In genomic region chr6:4761415-4762142, GRCm38 (mm10) we compare ENCODE assay signal across 8 mouse cellular contexts. TPM values are rescaled to one million over a fixed set of nuclear protein-coding genes. Genes with fewer than 3 reads are reported as not detected.
A peak's percentile ranks its signal among the peaks of the same experiment; 100 is the strongest.
DNase-seq lines count a peak whose midpoint lies in the region; ATAC-seq lines count a peak whose summit lies in the region.
"Not testable (repeated sequence)": the region's sequence is repeated elsewhere in the genome, so short reads cannot be mapped to it uniquely, and the experiment has no call there.
"Had no signal": no experiment of that assay in that cellular context is flagged by ENCODE, and none has a peak within 500 bp of the region (broad histone marks: within the 10 kb centered on the region; RNA-seq: fewer than 3 reads in every experiment).

No protein-coding gene starts in this region.

- H3K9ac ChIP-seq in forebrain, embryonic 11.5 days (ENCODE audit: low read length); hindbrain, embryonic 15.5 days; liver, embryonic 11.5 days (ENCODE audit: low read depth, low read length); midbrain, embryonic 11.5 days (ENCODE audit: low read length); midbrain, embryonic 16.5 days (ENCODE audit: low read depth, low read length): not testable (repeated sequence)

- not testable (repeated sequence) for H3K36me3 ChIP-seq in forebrain, embryonic 11.5 days (ENCODE audit: control insufficient read depth, insufficient read depth, low read length); hindbrain, embryonic 15.5 days; liver, embryonic 11.5 days (ENCODE audit: control insufficient read depth, insufficient read depth, low read length); midbrain, embryonic 11.5 days (ENCODE audit: control insufficient read depth, insufficient read depth, low read length); midbrain, embryonic 16.5 days (ENCODE audit: control insufficient read depth, insufficient read depth, low read length)

- not testable (repeated sequence) for H3K4me3 ChIP-seq in forebrain, embryonic 11.5 days (ENCODE audit: low read depth, low read length); hindbrain, embryonic 15.5 days; liver, embryonic 11.5 days (ENCODE audit: low read depth, low read length); midbrain, embryonic 11.5 days (ENCODE audit: low read depth, low read length); midbrain, embryonic 16.5 days (ENCODE audit: low read depth, low read length)

- not testable (repeated sequence) for H3K4me2 ChIP-seq in forebrain, embryonic 11.5 days (ENCODE audit: low read depth, low read length, severe bottlenecking); hindbrain, embryonic 15.5 days; liver, embryonic 11.5 days; midbrain, embryonic 11.5 days; midbrain, embryonic 16.5 days (ENCODE audit: low read length)

- H3K9me3 ChIP-seq in forebrain, embryonic 11.5 days (ENCODE audit: control insufficient read depth, low read length); hindbrain, embryonic 15.5 days; liver, embryonic 11.5 days (ENCODE audit: control insufficient read depth, low read length); midbrain, embryonic 11.5 days (ENCODE audit: control insufficient read depth, low read length); midbrain, embryonic 16.5 days (replicated peaks; ENCODE audit: control insufficient read depth, low read length, poor library complexity, severe bottlenecking): not testable (repeated sequence)

- H3K4me1 ChIP-seq in forebrain, embryonic 11.5 days (replicated peaks; ENCODE audit: control insufficient read depth, insufficient read depth, low read length); hindbrain, embryonic 15.5 days (replicated peaks); liver, embryonic 11.5 days (replicated peaks; ENCODE audit: control insufficient read depth, insufficient read depth, low read length); midbrain, embryonic 11.5 days (ENCODE audit: control insufficient read depth, insufficient read depth, low read length); midbrain, embryonic 16.5 days (ENCODE audit: control insufficient read depth, insufficient read depth, low read length): not testable (repeated sequence)

- not testable (repeated sequence) for H3K27me3 ChIP-seq in forebrain, embryonic 11.5 days (ENCODE audit: control insufficient read depth, insufficient read depth, low read length); hindbrain, embryonic 15.5 days; liver, embryonic 11.5 days (replicated peaks; ENCODE audit: control insufficient read depth, insufficient read depth, low read length); midbrain, embryonic 11.5 days (ENCODE audit: control insufficient read depth, insufficient read depth, low read length); midbrain, embryonic 16.5 days (ENCODE audit: control insufficient read depth, insufficient read depth, low read depth, low read length)

- 45% methylated on average over 3 of the region's 3 CpGs for whole genome bisulfite sequencing in forebrain, embryonic 11.5 days
- WGBS in hindbrain, embryonic 15.5 days = 48% methylated on average over 3 of the region's 3 CpGs
- WGBS in liver, embryonic 11.5 days = 43% methylated on average over 3 of the region's 3 CpGs
- WGBS in midbrain, embryonic 11.5 days = 50% methylated on average over 3 of the region's 3 CpGs
- WGBS in midbrain, embryonic 16.5 days = 52% methylated on average over 3 of the region's 3 CpGs

- ATAC-seq in common myeloid progenitor, adult 5-6 weeks (replicated peaks; ENCODE audit: low read depth, poor library complexity, severe bottlenecking) = peak; percentile 63; the same call in 1 of the 2 replicates
- peak; percentile 31; the same call in 1 of the 2 replicates for ATAC-seq in forebrain, embryonic 11.5 days (replicated peaks; ENCODE audit: low FRiP score)
- ATAC-seq in granulocyte monocyte progenitor cell, adult 5-6 weeks (replicated peaks; ENCODE audit: poor library complexity, severe bottlenecking) = peak; percentile 59
- ATAC-seq in hindbrain, embryonic 15.5 days (ENCODE audit: low FRiP score, low read depth) = peak; percentile 42
- peak; percentile 23; the same call in 1 of the 2 replicates for ATAC-seq in liver, embryonic 11.5 days (replicated peaks; ENCODE audit: low FRiP score)
- 0 out of 2 replicates have a peak, but pooled peaks have one; percentile 2 for ATAC-seq in midbrain, embryonic 11.5 days (ENCODE audit: low FRiP score)
- peak; percentile 30; the same call in 1 of the 2 replicates for ATAC-seq in midbrain, embryonic 16.5 days

- H3K27ac ChIP-seq in forebrain, embryonic 11.5 days (ENCODE audit: low read depth, low read length); hindbrain, embryonic 15.5 days (replicated peaks); liver, embryonic 11.5 days (ENCODE audit: low read depth, low read length); midbrain, embryonic 11.5 days (ENCODE audit: low read depth, low read length); midbrain, embryonic 16.5 days (ENCODE audit: low read length): not testable (repeated sequence)

- not testable (repeated sequence) for DNase-seq in forebrain, embryonic 11.5 days (ENCODE audit: low spot score); liver, embryonic 11.5 days (ENCODE audit: low spot score); midbrain, embryonic 11.5 days (ENCODE audit: low spot score, missing footprints)

RNA-seq across cellular contexts. Expression of gene Peg10, which starts 14.5 kb away (rescaled TPM):
- 0.05 and 0.46 TPM in 2 replicates for total RNA-seq in common myeloid progenitor, adult 5-6 weeks (2017)
- 17.5 and 19.0 TPM in 2 replicates for polyA plus RNA-seq in forebrain, embryonic 11.5 days (2014; fragmentation: Nextera tagmentation; extraction: Ambion mirVana)
- total RNA-seq in granulocyte monocyte progenitor cell, adult 5-6 weeks (2014; fragmentation: Nextera tagmentation) = not detected in 2 replicates
- total RNA-seq in granulocyte monocyte progenitor cell, adult 5-6 weeks (2017) = 0.04 and 0.15 TPM in 2 replicates
- 6.6 and 7.0 TPM in 2 replicates for polyA plus RNA-seq in hindbrain, embryonic 15.5 days (2015; fragmentation: Nextera tagmentation; extraction: Ambion mirVana)
- 18.5 and 19.1 TPM in 2 replicates for polyA plus RNA-seq in liver, embryonic 11.5 days (2014; fragmentation: Nextera tagmentation; extraction: Ambion mirVana)
- polyA plus RNA-seq in midbrain, embryonic 11.5 days (2014; fragmentation: Nextera tagmentation; extraction: Ambion mirVana) = 11.2 and 11.9 TPM in 2 replicates
- polyA plus RNA-seq in midbrain, embryonic 16.5 days (2015; fragmentation: Nextera tagmentation; extraction: Ambion mirVana) = 6.3 and 7.9 TPM in 2 replicates
- total RNA-seq: CH12.LX had no signal

RNA-seq across cellular contexts. Expression of gene Sgce, which starts 14.6 kb away (rescaled TPM):
- 3.3 and 5.5 TPM in 2 replicates for total RNA-seq in common myeloid progenitor, adult 5-6 weeks (2017)
- 57.1 and 59.3 TPM in 2 replicates for polyA plus RNA-seq in forebrain, embryonic 11.5 days (2014; fragmentation: Nextera tagmentation; extraction: Ambion mirVana)
- not detected in 2 replicates for total RNA-seq in granulocyte monocyte progenitor cell, adult 5-6 weeks (2014; fragmentation: Nextera tagmentation)
- 1.0 and 2.3 TPM in 2 replicates for total RNA-seq in granulocyte monocyte progenitor cell, adult 5-6 weeks (2017)
- 57.6 and 60.8 TPM in 2 replicates for polyA plus RNA-seq in hindbrain, embryonic 15.5 days (2015; fragmentation: Nextera tagmentation; extraction: Ambion mirVana)
- 24.0 and 24.7 TPM in 2 replicates for polyA plus RNA-seq in liver, embryonic 11.5 days (2014; fragmentation: Nextera tagmentation; extraction: Ambion mirVana)
- polyA plus RNA-seq in midbrain, embryonic 11.5 days (2014; fragmentation: Nextera tagmentation; extraction: Ambion mirVana) = 62.5 and 71.3 TPM in 2 replicates
- 61.4 and 65.8 TPM in 2 replicates for polyA plus RNA-seq in midbrain, embryonic 16.5 days (2015; fragmentation: Nextera tagmentation; extraction: Ambion mirVana)
- total RNA-seq: CH12.LX had no signal

Comparison
In these comparisons a context has a peak if more than half of its experiments do, and no peak if none do; other contexts are left out.
1. ATAC-seq: peak in every context shown above with its lines; median percentile 63 in common myeloid progenitor, adult 5-6 weeks; 59 in granulocyte monocyte progenitor cell, adult 5-6 weeks; 42 in hindbrain, embryonic 15.5 days; 31 in forebrain, embryonic 11.5 days; 30 in midbrain, embryonic 16.5 days; 23 in liver, embryonic 11.5 days; 2 in midbrain, embryonic 11.5 days.